Mouse (Mus musculus) cerebellum, postnatal 36 days (tissue): Measurements from ENCODE around the gene Timm50.
A peak's percentile ranks its signal among the peaks of the same experiment; 100 is the strongest.

Experiments
- DNase-seq, 2 experiments: peaks; one replicate each; pipeline ENCODE4 v3.0.0; 2021 to 2022; ENCODE audit warnings: mixed read lengths in 2 of 2

Gene Timm50

GRCm38 (mm10) chr7:28311926-28312543, at the start of gene Timm50:
TSS of gene Timm50 (minus strand) at chr7:28312072.
- peak; percentile 99 for DNase-seq

DNA sequence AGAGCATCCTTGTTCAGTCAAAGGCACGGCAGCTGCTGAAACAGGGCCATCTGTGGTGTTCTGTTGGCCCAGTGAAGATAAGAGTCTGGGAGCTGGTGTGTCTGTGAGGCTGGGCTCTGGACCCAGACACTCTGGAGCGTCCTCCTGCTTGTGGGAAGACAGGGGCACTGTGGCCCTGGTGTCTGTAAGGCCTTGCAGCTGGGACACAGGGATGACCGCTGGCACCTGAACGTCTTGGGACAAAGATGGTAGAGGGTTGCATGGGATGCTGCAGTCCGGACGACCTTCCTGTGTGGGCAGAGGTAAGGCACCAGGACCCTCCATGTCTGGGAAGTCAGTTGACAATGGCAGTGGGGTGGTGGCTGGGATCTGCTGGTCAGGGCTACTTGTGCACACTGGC, 48.4 kb upstream of the Timm50 start:
- no peak for DNase-seq

DNA sequence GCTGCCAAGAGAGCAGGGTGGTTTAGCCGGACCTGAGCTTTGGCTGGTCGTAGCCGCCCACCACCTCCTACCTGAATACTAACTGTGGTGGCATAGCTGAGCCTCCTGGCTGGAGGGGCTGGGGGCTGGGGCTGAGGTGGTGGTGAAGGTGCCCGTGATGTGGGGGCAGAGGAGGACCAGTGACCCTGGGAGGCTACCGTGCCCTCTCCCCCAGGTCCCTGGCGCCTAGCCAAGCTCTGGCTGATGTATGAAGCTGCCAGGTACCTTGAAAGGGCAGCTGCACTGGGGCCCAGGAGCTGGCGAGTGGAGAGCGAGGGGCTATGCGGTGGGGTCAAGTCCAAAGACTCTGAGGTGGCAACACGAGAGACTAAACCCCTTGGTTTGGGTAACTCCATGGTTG, 48.0 kb upstream of the Timm50 start:
- no peak for DNase-seq

GRCm38 (mm10) chr7:28358431-28358830, 46.6 kb upstream of the Timm50 start:
- no peak for DNase-seq

- DNase-seq: no peak
Observed at GRCm38 (mm10) chr7:28357984-28358383, 46.1 kb upstream of the Timm50 start.

DNA sequence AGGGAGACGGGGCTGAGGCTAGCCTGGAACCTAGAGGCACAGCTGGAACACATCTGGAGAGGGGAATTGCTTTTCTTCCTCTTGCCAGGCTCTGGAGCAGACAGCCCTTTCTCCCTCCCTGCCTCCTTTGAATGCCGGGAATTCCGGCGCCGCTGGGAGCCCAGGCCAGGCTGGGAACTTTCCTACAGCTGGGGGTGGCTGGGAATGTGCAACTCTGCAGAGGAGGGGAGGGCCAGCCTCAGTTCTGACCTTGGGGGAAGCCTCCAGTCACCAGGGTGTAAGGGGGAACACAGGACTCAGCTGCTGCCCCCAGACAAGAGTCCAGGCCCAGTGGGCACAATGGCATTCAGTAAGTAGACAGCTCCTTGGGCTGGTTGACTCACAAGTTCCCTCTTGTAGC, 45.1 kb upstream of the Timm50 start:
- DNase-seq: no peak

GRCm38 (mm10) chr7:28355221-28355620, 43.3 kb upstream of the Timm50 start:
- DNase-seq: no peak

DNA sequence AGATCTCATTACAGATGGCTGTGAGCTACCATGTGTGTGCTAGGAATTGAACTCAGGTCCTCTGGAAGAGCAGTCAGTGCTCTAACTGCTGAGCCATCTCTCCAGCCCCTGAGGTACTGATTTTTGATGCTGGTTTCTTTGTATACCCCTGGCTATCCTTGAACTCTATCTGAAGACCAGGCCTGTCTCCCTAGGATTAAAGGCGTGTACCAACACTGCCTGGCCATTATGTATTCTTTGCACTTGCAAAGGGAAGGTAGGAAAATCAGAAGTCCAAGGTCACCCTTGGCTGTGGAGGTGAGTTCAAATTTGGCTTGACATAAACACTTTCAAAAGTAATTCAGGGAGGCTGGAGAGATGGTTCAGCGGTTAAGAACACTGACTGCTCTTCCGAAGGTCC, 42.7 kb upstream of the Timm50 start:
- no peak for DNase-seq

GRCm38 (mm10) chr7:28354113-28354581, 42.3 kb upstream of the Timm50 start:
- DNase-seq: no peak

GRCm38 (mm10) chr7:28353267-28353666, 41.4 kb upstream of the Timm50 start:
- no peak for DNase-seq

DNA sequence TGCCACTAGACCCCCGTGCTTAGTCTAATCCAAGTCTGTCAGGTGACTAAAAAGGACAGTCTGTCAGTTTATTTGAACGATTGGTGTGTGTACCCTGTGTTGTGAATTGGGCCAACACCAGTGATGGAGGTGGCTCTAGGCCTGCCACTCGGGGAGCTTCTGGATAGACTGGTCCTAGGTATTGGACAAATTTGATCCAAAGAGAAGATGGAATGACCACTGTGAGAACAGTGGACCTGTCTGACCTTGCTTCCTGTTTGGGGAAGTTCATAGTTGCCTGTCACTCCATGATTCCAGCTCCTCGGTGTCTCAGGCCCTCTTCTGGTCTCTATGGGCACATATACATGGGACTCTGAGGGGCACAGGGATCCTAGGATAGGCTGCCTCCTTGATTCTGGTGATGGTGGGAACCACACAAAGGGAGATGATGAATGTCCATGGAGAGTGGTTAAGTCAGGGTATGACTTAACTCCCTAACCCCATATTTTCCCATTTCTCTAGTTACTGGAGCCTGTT, 39.9 kb upstream of the Timm50 start:
- DNase-seq: no peak

- DNase-seq: peak; percentile 97 to 98
Observed at GRCm38 (mm10) chr7:28350155-28350883, 38.4 kb upstream of the Timm50 start, which contains the start of gene Rps16. TSS of gene Rps16 (plus strand) at chr7:28350652.

DNA sequence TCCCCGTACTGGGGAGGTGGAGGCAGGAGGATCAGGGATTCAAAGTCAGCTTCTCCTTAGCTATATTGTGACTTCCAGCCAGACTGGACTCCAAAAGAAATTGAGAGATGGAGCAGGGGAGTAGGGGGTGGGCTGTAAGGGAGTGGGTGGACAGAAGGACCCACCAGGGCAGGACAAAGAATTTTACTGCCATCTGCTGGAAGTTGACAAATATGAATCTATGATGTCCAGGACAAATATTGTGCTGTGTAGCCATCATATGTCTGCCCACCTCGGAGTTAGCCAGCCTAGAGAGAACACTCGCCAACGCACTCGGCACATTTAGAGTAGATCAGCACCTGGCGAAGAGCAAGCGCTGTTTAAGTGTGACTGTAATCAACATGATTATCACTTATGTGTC, 36.7 kb upstream of the Timm50 start:
- no peak for DNase-seq

DNA sequence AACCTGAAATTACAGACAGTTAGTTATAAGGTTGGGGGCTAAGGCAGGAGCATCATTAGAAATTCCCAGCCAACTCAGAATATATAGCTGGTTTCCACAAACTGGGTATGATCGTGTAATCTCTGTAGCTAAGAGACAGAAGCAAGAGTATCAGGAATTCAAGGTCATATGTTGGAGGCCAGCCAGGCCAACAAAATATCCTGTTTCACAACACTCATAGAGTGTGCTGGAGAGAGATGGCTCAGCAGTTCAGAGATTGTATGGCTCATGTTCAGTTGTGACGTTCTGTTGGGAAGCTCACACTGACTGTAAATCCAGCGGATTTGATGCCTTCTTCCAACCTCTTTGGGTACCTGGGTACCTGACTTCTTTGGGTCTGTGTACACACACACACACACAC, 35.9 kb upstream of the Timm50 start:
- DNase-seq: no peak

- DNase-seq: peak; percentile 73 to 77
Observed at GRCm38 (mm10) chr7:28344637-28345036, 32.8 kb upstream of the Timm50 start.

DNA sequence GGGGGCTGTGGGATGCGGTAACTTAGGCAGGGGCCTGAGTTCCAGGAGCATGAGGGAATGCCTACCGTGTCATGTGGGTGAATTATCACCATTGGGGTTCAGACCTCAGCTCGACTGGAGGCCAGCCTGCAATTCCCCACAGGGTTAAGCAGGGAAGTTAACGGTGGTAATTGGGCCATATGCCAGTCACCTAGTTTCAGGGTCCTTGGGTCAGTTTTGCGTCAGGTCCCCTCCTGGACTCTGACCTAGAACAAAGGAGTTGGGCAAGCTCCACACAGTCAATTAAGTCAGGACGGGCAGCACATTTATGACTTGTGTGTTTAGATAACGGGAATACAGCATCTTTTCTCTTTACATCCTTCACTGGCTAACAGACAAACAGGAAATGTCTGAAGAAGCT, 29.5 kb upstream of the Timm50 start:
- no peak for DNase-seq

DNA sequence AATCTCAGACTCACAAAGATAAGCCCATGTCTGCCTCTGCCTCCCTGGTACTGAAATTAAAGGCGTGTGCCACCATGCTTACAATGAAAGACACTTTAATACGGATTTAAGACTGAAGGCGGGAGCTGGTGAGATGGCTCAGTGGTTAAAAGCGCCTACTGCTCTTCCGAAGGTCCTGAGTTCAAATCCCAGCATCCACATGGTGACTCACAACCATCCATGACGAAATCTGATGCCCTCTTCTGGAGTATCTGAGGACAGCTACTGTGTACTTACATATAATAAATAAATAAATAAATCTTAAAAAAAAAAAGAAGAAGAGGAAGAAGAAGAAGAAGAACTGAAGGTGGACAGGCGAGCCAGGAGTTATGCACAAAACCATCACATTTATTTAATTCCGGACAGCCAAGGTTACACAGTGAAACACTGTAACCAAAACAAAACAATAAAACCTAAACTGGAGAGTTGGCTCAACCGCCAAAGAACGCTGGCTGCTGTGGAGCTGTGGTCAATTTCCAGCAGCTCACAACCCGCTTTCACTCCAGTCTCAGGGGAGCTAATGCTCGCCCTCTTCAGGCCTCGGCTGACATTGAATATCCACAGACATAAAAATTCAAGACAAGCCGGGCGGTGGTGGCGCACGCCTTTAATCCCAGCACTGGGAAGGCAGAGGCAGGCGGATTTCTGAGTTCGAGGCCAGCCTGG, 27.5 kb upstream of the Timm50 start:
- DNase-seq: peak; percentile 28 to 37

GRCm38 (mm10) chr7:28338108-28338998, 26.5 kb upstream of the Timm50 start, which contains the start of gene Supt5:
TSS of gene Supt5 (minus strand) at chr7:28338746.
- DNase-seq: peak; percentile 95 to 96

GRCm38 (mm10) chr7:28335471-28335870, 23.6 kb upstream of the Timm50 start:
- no peak for DNase-seq

- DNase-seq: no peak
Observed at GRCm38 (mm10) chr7:28334534-28334933, 22.7 kb upstream of the Timm50 start.

DNA sequence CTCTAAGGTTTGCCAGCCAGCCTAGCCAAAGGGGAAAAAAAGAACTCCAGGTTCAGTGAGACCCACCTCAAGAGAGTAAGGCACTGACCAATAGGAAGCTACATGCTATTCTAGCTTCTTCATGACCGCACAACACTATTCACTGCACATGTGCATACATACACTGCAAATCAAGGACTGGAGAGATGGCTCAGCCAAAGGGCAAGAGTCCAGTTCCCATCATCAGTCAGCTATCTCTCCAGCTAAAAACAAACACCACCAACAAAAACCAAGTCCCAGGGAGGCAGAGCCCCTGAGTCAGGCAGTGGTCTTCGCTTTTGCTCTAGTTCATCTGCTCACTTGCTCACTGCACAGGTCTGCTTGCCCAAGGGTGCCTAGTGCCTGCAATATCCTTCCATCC, 16.4 kb upstream of the Timm50 start:
- DNase-seq: no peak

- DNase-seq: no peak
Observed at GRCm38 (mm10) chr7:28326457-28326856, 14.6 kb upstream of the Timm50 start.
